Mouse (Mus musculus): ENCODE measurements around the gene Plekhm2. TPM values are rescaled to one million over a fixed set of nuclear protein-coding genes. Genes with fewer than 3 reads are reported as not detected.

Gene Plekhm2
- polyA plus RNA-seq, 1 experiment: 55.0 TPM

DNA sequence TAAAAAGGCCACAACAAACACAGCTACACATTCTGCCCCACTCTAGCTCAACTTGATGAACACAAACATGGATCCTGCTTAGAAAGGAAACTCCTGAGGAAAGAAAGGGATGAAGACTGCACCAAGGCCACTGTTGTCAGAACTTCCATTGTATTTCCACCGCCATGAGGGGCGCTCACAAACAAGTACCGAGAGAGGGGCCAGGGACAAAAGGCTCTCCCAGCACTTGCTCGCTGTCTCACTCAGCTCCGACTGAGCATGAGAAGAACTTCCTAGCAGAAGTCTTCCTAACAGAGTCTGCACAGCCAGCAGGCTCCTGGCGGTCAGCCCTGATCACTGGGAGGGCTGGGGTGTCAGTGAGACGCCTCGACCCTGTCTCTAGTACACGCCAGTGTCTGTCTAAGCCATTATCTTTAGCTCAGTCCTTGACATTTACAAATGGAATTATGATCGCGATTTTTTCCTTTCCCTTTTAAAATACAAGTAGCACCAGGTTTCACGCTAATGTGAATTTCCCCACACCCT lies 18.1 kb upstream of the Plekhm2 start:
- no peak for TF ChIP-seq POLR2A (IDR thresholded peaks at IDR 0.05; ENCODE audit: borderline replicate concordance, extremely low read depth, insufficient read depth, insufficient read length, poor library complexity, severe bottlenecking)
- no peak for TF ChIP-seq CTCF (IDR thresholded peaks at IDR 0.05; ENCODE audit: borderline replicate concordance, extremely low read depth, insufficient read depth, insufficient read length)
- DNase-seq (ENCODE audit: low read depth): peak; percentile 12

DNA sequence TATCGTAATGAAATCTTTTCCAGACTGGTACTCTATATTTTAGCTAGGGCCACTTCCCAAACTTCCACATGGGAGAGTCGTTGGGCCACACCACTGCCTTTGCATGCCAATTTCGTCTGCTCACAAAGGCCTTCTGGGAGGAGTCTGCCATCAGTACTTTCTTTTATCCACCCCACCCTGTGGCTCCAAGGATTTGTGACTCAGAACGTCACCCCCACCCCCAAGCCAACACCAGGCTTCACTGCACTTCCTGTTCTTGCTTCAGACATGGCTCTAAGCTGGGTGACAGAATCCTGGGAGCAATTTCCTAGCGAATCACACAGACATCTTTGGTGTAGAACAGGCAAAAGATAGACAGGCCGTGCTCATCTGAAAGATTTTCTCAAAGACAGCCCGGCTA lies 17.1 kb upstream of the Plekhm2 start:
- DNase-seq (ENCODE audit: low read depth): peak; percentile 6
- TF ChIP-seq POLR2A (IDR thresholded peaks at IDR 0.05; ENCODE audit: borderline replicate concordance, extremely low read depth, insufficient read depth, insufficient read length, poor library complexity, severe bottlenecking) (no peak), CTCF (IDR thresholded peaks at IDR 0.05; ENCODE audit: borderline replicate concordance, extremely low read depth, insufficient read depth, insufficient read length) (no peak)

GRCm38 (mm10) chr4:141680892-141681291 lies 16.2 kb upstream of the Plekhm2 start:
- DNase-seq (ENCODE audit: low read depth): no peak
- TF ChIP-seq CTCF (IDR thresholded peaks at IDR 0.05; ENCODE audit: borderline replicate concordance, extremely low read depth, insufficient read depth, insufficient read length): no peak
- TF ChIP-seq POLR2A (IDR thresholded peaks at IDR 0.05; ENCODE audit: borderline replicate concordance, extremely low read depth, insufficient read depth, insufficient read length, poor library complexity, severe bottlenecking): no peak

- no peak for DNase-seq (ENCODE audit: low read depth)
- TF ChIP-seq CTCF (IDR thresholded peaks at IDR 0.05; ENCODE audit: borderline replicate concordance, extremely low read depth, insufficient read depth, insufficient read length) (no peak), POLR2A (IDR thresholded peaks at IDR 0.05; ENCODE audit: borderline replicate concordance, extremely low read depth, insufficient read depth, insufficient read length, poor library complexity, severe bottlenecking) (no peak)
These were observed 14.3 kb upstream of the Plekhm2 start for GRCm38 (mm10) chr4:141679016-141679415.

- TF ChIP-seq POLR2A (IDR thresholded peaks at IDR 0.05; ENCODE audit: borderline replicate concordance, extremely low read depth, insufficient read depth, insufficient read length, poor library complexity, severe bottlenecking) (no peak), CTCF (IDR thresholded peaks at IDR 0.05; ENCODE audit: borderline replicate concordance, extremely low read depth, insufficient read depth, insufficient read length) (no peak)
- DNase-seq (ENCODE audit: low read depth): no peak
These were observed 11.8 kb upstream of the Plekhm2 start for GRCm38 (mm10) chr4:141676462-141676979.

DNA sequence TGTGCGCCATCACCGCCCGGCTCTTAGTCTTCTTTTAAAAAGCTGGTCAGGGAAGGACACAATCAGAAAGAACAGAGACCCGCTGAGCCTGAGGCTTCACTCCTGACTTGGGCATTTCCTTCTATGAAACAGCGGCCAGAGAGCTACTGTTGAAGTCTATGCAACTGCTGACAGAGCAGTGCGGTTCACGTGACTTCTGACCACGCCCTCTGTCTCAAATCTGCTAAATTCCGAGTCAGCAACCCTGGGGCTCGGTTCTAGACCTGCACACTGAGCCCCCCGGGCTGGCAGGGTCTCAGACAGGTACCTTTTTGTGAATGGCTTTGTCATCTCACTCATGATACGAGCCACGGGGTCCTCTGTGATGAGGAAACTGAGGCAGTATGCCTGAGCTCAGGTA lies 7.6 kb upstream of the Plekhm2 start:
- DNase-seq (ENCODE audit: low read depth): no peak
- TF ChIP-seq POLR2A (IDR thresholded peaks at IDR 0.05; ENCODE audit: borderline replicate concordance, extremely low read depth, insufficient read depth, insufficient read length, poor library complexity, severe bottlenecking) (no peak), CTCF (IDR thresholded peaks at IDR 0.05; ENCODE audit: borderline replicate concordance, extremely low read depth, insufficient read depth, insufficient read length) (no peak)

DNA sequence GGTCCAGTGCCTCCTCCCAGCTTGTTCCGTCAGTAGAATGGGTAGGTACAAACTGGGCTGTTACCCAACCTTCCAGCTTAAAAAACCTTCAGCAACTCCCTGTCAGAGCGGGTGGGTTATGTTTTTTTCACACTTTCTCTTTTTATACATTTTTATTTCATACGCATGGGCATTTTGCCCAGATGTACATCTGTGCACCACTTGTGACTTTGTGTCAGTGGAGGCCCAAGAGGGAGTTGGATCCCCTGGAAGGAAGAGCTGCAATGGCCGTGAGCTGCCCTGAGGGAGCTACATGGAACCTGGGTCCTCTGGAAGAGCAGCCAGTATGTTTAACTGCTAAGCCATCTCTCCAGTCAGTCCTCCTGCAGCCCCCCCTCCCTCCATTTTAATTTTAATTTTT lies 6.7 kb upstream of the Plekhm2 start:
- DNase-seq (ENCODE audit: low read depth): peak; percentile 8
- TF ChIP-seq CTCF (IDR thresholded peaks at IDR 0.05; ENCODE audit: borderline replicate concordance, extremely low read depth, insufficient read depth, insufficient read length) (no peak), POLR2A (IDR thresholded peaks at IDR 0.05; ENCODE audit: borderline replicate concordance, extremely low read depth, insufficient read depth, insufficient read length, poor library complexity, severe bottlenecking) (no peak)

- no peak for DNase-seq (ENCODE audit: low read depth)
- TF ChIP-seq CTCF (IDR thresholded peaks at IDR 0.05; ENCODE audit: borderline replicate concordance, extremely low read depth, insufficient read depth, insufficient read length) (no peak), POLR2A (IDR thresholded peaks at IDR 0.05; ENCODE audit: borderline replicate concordance, extremely low read depth, insufficient read depth, insufficient read length, poor library complexity, severe bottlenecking) (no peak)
These were observed 5.4 kb upstream of the Plekhm2 start for GRCm38 (mm10) chr4:141669898-141670712.

DNA sequence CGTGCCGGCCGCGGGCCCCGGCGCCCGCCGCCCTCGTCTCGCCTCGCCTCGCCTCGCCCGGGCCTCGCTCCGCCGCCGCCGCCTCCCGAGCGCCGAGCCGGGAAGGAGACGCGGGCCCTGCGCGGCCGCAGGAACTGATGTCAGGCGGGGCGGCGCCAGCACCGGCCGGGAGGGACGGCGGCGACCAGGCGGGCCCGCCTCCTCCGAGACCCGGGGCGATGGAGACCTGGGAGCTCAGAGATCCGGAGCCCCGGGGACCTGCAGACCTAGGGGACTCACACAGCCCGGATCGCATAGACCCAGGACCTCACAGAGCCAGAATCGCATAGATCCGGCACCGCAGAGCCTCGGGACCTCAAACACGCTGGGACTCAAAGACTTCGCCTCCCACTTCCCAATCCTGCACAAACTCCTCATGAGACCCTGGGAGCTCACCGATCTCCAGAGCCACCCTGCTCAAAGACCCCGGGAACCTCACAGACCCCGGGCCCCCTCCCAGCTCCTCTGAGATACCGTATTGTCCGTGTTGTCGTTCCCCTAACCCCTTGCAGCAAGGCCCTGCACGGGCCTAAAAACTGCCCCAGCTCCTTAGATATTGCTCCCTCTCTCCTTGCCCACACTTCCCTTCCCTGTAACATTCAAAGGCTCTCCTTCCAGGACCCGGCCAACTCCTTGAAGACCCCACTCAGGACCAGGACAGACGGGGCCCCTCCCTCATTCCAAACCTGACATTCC lies 521 bp downstream of the Plekhm2 start:
- TF ChIP-seq POLR2A (IDR thresholded peaks at IDR 0.05; ENCODE audit: borderline replicate concordance, extremely low read depth, insufficient read depth, insufficient read length, poor library complexity, severe bottlenecking) (peak; percentile 74), CTCF (IDR thresholded peaks at IDR 0.05; ENCODE audit: borderline replicate concordance, extremely low read depth, insufficient read depth, insufficient read length) (no peak)
- DNase-seq (ENCODE audit: low read depth): peak; percentile 80

GRCm38 (mm10) chr4:141663122-141663931 lies 1.4 kb downstream of the Plekhm2 start:
- no peak for TF ChIP-seq POLR2A (IDR thresholded peaks at IDR 0.05; ENCODE audit: borderline replicate concordance, extremely low read depth, insufficient read depth, insufficient read length, poor library complexity, severe bottlenecking)
- no peak for TF ChIP-seq CTCF (IDR thresholded peaks at IDR 0.05; ENCODE audit: borderline replicate concordance, extremely low read depth, insufficient read depth, insufficient read length)
- DNase-seq (ENCODE audit: low read depth): peak; percentile 36
